Mouse (Mus musculus): ENCODE results near the gene Olfr1176. TPM values are rescaled to one million over a fixed set of nuclear protein-coding genes. Genes with fewer than 3 reads are reported as not detected.

Olfr1176 gene
- total RNA-seq (2023), result not detected

GRCm38 (mm10) chr2:88336421-88336820, at the start of gene Olfr1176:
TSS of gene Olfr1176 (plus strand) at chr2:88336721.

GRCm38 (mm10) chr2:88315035-88315434, 21.5 kb upstream of the Olfr1176 start, which contains the start of gene Olfr1174-ps:
TSS of gene Olfr1174-ps (minus strand) at chr2:88315135.

GRCm38 (mm10) chr2:88327115-88327514, 9.4 kb upstream of the Olfr1176 start, which contains the start of gene Olfr1175-ps:
TSS of gene Olfr1175-ps (minus strand) at chr2:88327215.

DNA sequence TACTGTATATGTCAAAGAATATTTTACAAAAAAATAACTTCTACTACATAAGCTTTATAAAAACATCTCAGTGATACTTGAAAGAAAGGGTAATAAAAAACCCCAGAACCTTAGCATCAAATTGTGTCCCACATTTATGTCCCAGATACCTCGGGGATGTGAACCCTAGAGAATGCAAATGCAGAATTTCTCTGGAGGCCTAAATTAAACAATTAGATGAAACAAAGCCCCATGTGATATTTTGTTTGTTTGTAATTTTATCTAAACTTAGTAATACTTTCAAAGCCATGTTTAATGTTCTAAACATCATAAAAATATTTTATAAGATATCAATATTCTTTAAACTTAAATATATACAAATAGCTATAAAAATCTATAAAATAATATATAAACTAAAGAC, 9.9 kb downstream of the Olfr1176 start, which contains the start of gene Olfr1177-ps:
Gene Olfr1177-ps (minus strand): TSS at position 101 of the 400 bp plus-strand sequence.

GRCm38 (mm10) chr2:88386762-88387161, 50.2 kb downstream of the Olfr1176 start, which contains the start of gene Olfr1178:
TSS of gene Olfr1178 (plus strand) at chr2:88387062.

Other genes starting within 250 kb of the Olfr1176 start
- not detected for gene Olfr1164, start 242.8 kb upstream of the Olfr1176 start, total RNA-seq (2023)
- gene Olfr1166, start 208.4 kb upstream of the Olfr1176 start, total RNA-seq (2023), result not detected
- not detected for gene Olfr1167, start 181.5 kb upstream of the Olfr1176 start, total RNA-seq (2023)
- not detected for gene Olfr1168, start 154.8 kb upstream of the Olfr1176 start, total RNA-seq (2023)
- gene Olfr1170, start 108.4 kb upstream of the Olfr1176 start, total RNA-seq (2023), result not detected
- gene Olfr1173, start 56.8 kb upstream of the Olfr1176 start, total RNA-seq (2023), result not detected
- not detected for gene Olfr1174-ps, start 21.6 kb upstream of the Olfr1176 start, total RNA-seq (2023)
- not detected for gene Olfr1175-ps, start 9.5 kb upstream of the Olfr1176 start, total RNA-seq (2023)
- gene Olfr1177-ps, start 9.8 kb downstream of the Olfr1176 start, total RNA-seq (2023), result not detected
- gene Olfr1178, start 50.3 kb downstream of the Olfr1176 start, total RNA-seq (2023), result not detected
- not detected for gene Olfr1179, start 69.7 kb downstream of the Olfr1176 start, total RNA-seq (2023)
- gene Olfr1180, start 82.4 kb downstream of the Olfr1176 start, total RNA-seq (2023), result not detected
- not detected for gene Olfr1181, start 89.5 kb downstream of the Olfr1176 start, total RNA-seq (2023)
- gene Gm13757, start 112.4 kb downstream of the Olfr1176 start, total RNA-seq (2023), result not detected
- not detected for gene Olfr1183, start 118.1 kb downstream of the Olfr1176 start, total RNA-seq (2023)
- gene Olfr1184, start 146.9 kb downstream of the Olfr1176 start, total RNA-seq (2023), result not detected
- not detected for gene Olfr1185-ps1, start 156.6 kb downstream of the Olfr1176 start, total RNA-seq (2023)
- not detected for gene Olfr1186, start 181.8 kb downstream of the Olfr1176 start, total RNA-seq (2023)
- not detected for gene Olfr1188, start 220.2 kb downstream of the Olfr1176 start, total RNA-seq (2023)
- gene Olfr1189, start 249.7 kb downstream of the Olfr1176 start, total RNA-seq (2023), result not detected

Measured in CD8-positive naive resting alpha-beta T cell, adult 57 days (primary cell).